Mouse (Mus musculus) lung, adult 2 months (tissue): ENCODE data around the gene Serpine2.

Experiments used
- CTCF ChIP-seq: fragments of 200-500 bp; IDR thresholded peaks from 2 replicates; pipeline ENCODE4 v1.5.1; 2011; ENCODE audit warnings: mild to moderate bottlenecking, low read length, control low read depth; ENCODE audit not compliant: insufficient read depth
- POLR2A ChIP-seq: fragments of 200-500 bp; IDR thresholded peaks from 2 replicates; pipeline ENCODE4 v1.6.1; 2011; ENCODE audit warnings: low read depth, mild to moderate bottlenecking, control low read depth, low read length, borderline replicate concordance; ENCODE audit errors: extremely low read depth

GRCm38 (mm10) chr1:79778011-79778410 lies 83.0 kb downstream of the Serpine2 start:
- TF ChIP-seq CTCF (no peak), POLR2A (no peak)
